Mouse (Mus musculus) brain, embryonic 14.5 days (tissue): ENCODE data around the gene Tmigd1.

ENCODE experiments used
- CTCF ChIP-seq: fragments of 200-500 bp; IDR thresholded peaks from 2 replicates; pipeline ENCODE4 v1.5.1; 2012; ENCODE audit warnings: inconsistent platforms, mild to moderate bottlenecking, moderate library complexity, borderline replicate concordance; ENCODE audit not compliant: insufficient read depth, insufficient read length; ENCODE audit errors: extremely low read depth
- POLR2A ChIP-seq: fragments of 200-500 bp; IDR thresholded peaks from 2 replicates; pipeline ENCODE4 v1.6.1; 2012; ENCODE audit warnings: mild to moderate bottlenecking, inconsistent platforms, borderline replicate concordance; ENCODE audit not compliant: poor library complexity, insufficient read depth, insufficient read length, severe bottlenecking; ENCODE audit errors: extremely low read depth

DNA sequence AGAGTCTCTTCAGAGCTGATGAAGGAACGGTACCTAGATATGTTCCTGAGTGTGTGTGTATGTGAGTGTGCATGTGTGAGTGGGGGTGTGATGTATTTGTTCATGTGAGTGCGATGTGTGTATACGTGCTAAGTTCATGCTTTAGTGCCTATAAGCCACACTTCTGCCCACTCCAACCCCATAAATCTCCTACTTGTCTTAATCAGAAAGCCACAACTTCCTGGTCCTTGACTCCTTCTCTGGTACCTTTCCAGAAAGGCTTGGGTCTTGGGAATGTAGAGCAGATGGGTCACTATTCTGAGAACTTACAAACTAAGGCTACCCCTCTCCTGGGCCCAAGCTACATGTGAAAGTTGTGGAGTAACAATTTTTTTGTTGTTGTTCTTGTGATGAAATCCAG lies 3.2 kb upstream of the Tmigd1 start:
- TF ChIP-seq CTCF (no peak), POLR2A (no peak)
